Comparison of ENCODE assay signal across 25 mouse cellular contexts in the genomic region with DNA sequence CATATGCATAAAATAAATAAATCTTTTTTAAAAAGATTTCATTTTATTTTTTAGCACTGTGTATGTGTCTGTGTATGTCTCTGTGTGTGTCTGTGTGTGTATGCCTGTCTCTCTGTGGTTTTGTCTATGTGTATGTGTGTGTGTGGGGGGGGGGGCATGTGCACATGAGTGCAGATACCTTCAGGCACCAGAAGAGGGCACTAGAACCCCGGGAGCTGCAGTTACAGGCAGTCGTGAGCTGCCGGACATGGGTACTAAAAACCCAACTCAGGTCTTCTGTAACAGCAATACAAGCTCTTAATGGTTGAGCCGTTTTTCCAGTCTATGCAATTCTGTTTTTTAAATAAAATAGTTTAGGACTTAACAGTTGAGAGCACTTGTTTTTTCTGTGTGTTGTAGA. TPM values are rescaled to one million over a fixed set of nuclear protein-coding genes. Genes with fewer than 3 reads are reported as not detected.
A peak's percentile ranks its signal among the peaks of the same experiment; 100 is the strongest.
DNase-seq lines count a peak whose midpoint lies in the region; ATAC-seq and TF ChIP-seq lines count a peak whose summit lies in the region.
"Had no signal": no experiment of that assay in that cellular context is flagged by ENCODE, and none has a peak within 500 bp of the region (broad histone marks: within the 10 kb centered on the region; RNA-seq: fewer than 3 reads in every experiment).

No protein-coding gene starts in this region.

- TF ChIP-seq POLR2A in liver, adult 2 months (IDR thresholded peaks at IDR 0.05; ENCODE audit: extremely low read depth, insufficient read depth, low read length) = no peak
- TF ChIP-seq POLR2A in MEL (IDR thresholded peaks at IDR 0.05; ENCODE audit: control insufficient read depth in 1 of 2, insufficient read depth in 1 of 2, low read depth in 1 of 2, low read length in 2 of 2, poor library complexity in 1 of 2) = no peak

- WGBS in liver, adult 2 months = 85% methylated on average over 4 of the region's 4 CpGs
- 76% methylated on average over 4 of the region's 4 CpGs for WGBS in liver, postnatal 0 days (ENCODE audit: insufficient replicate concordance)
- WGBS in stomach, postnatal 0 days = 80% methylated on average over 4 of the region's 4 CpGs

- TF ChIP-seq CTCF in liver, adult 2 months (IDR thresholded peaks at IDR 0.05; ENCODE audit: low read depth, low read length) = 0 out of 2 replicates have a peak, but pooled peaks have one; percentile 3
- TF ChIP-seq CTCF in liver, postnatal 0 days (IDR thresholded peaks at IDR 0.05; ENCODE audit: low read depth) = no peak
- TF ChIP-seq CTCF in E14TG2a.4 (conservative IDR thresholded peaks at IDR 0.05; ENCODE audit: low read length) (peak; percentile 54), MEL (IDR thresholded peaks at IDR 0.05 in 2 of 3, conservative IDR thresholded peaks at IDR 0.05 in 1 of 3; ENCODE audit: control insufficient read depth in 1 of 3, insufficient read depth in 1 of 3, low read depth in 2 of 3, low read length in 3 of 3, poor library complexity in 1 of 3, severe bottlenecking in 1 of 3) (peak in 2 of 3 experiments; percentile 42 to 54; a peak in 4 of 6 replicates)
- 0 out of 2 replicates have a peak, but pooled peaks have one; percentile 9 for TF ChIP-seq CTCF in stomach, postnatal 0 days (IDR thresholded peaks at IDR 0.05; ENCODE audit: low read depth)

- peaks cover 2% of the 10 kb centered on the region; the same call in 1 of the 2 replicates for H3K79me2 ChIP-seq in liver, adult 2 months (ENCODE audit: control insufficient read depth, insufficient read depth, low read length)
- H3K79me2 ChIP-seq in MEL (ENCODE audit: control insufficient read depth, insufficient read depth, low read length, poor library complexity) = no peaks in the 10 kb centered on the region

- H3K4me1 ChIP-seq in liver, adult 2 months (ENCODE audit: control insufficient read depth, insufficient read depth, low read length) = 0 out of 2 replicates have a peak, but pooled peaks cover 4% of the 10 kb centered on the region
- peaks cover 3% of the 10 kb centered on the region; the same call in 1 of the 2 replicates for H3K4me1 ChIP-seq in liver, postnatal 0 days (ENCODE audit: insufficient read depth)
- H3K4me1 ChIP-seq in E14TG2a.4 (replicated peaks; ENCODE audit: low read depth, low read length) (peaks cover 24% of the 10 kb centered on the region), MEL (ENCODE audit: control insufficient read depth in 1 of 2, insufficient read depth in 2 of 2, low read length in 2 of 2) (no peaks in the 10 kb centered on the region; a peak in 1 of 4 replicates)
- H3K4me1 ChIP-seq in stomach, postnatal 0 days (replicated peaks; ENCODE audit: control insufficient read depth, insufficient read depth) = peaks cover 3% of the 10 kb centered on the region; the same call in 1 of the 2 replicates

- TF ChIP-seq RAD21 in MEL (IDR thresholded peaks at IDR 0.05; ENCODE audit: low read depth, low read length) = peak; percentile 7

- H3K36me3 ChIP-seq in liver, adult 2 months (ENCODE audit: control insufficient read depth, insufficient read depth, low read length) = no peaks in the 10 kb centered on the region
- no peaks in the 10 kb centered on the region for H3K36me3 ChIP-seq in liver, postnatal 0 days (replicated peaks; ENCODE audit: insufficient read depth, low read length)
- H3K36me3 ChIP-seq in E14TG2a.4 (ENCODE audit: insufficient read depth, low read length) = no peaks in the 10 kb centered on the region
- H3K36me3 ChIP-seq in MEL (ENCODE audit: control insufficient read depth in 1 of 2, insufficient read depth in 2 of 2, low read length in 2 of 2) = no peaks in the 10 kb centered on the region
- H3K36me3 ChIP-seq in stomach, postnatal 0 days (ENCODE audit: control insufficient read depth, insufficient read depth, low read length) = no peaks in the 10 kb centered on the region
- H3K36me3 ChIP-seq: embryonic facial prominence, embryonic 10.5 days; heart, embryonic 12.5 days; hindbrain, embryonic 12.5 days had no signal

- H3K27me3 ChIP-seq in liver, adult 2 months (ENCODE audit: control insufficient read depth, insufficient read depth, low read length) = no peaks in the 10 kb centered on the region
- H3K27me3 ChIP-seq in liver, postnatal 0 days (ENCODE audit: insufficient read depth, low read length) = peaks cover 4% of the 10 kb centered on the region; the same call in 1 of the 2 replicates
- peaks cover 54% of the 10 kb centered on the region for H3K27me3 ChIP-seq in E14TG2a.4 (ENCODE audit: insufficient read depth, low read length)
- H3K27me3 ChIP-seq in MEL (ENCODE audit: control insufficient read depth in 1 of 2, insufficient read depth in 2 of 2, low read length in 2 of 2) = peaks cover 0 to 5% of the 10 kb centered on the region in 2 experiments; a peak in 1 of 4 replicates
- H3K27me3 ChIP-seq in stomach, postnatal 0 days (ENCODE audit: control insufficient read depth, insufficient read depth, low read length) = no peaks in the 10 kb centered on the region

- intact Hi-C loops in heart, postnatal 14 days (cut with DNase I) = no loop called here

- no peak overlapping the region for H3K4me2 ChIP-seq in liver, postnatal 0 days (ENCODE audit: low read depth, low read length)
- H3K4me2 ChIP-seq in stomach, postnatal 0 days (replicated peaks; ENCODE audit: low read depth) = no peak overlapping the region
- H3K4me2 ChIP-seq: heart, embryonic 12.5 days; hindbrain, embryonic 12.5 days had no signal

- TF ChIP-seq EP300 in liver, postnatal 0 days (IDR thresholded peaks at IDR 0.05; ENCODE audit: low read depth) = no peak
- no peak for TF ChIP-seq EP300 in MEL (IDR thresholded peaks at IDR 0.05; ENCODE audit: low read depth in 1 of 2, low read length in 2 of 2)
- no peak for TF ChIP-seq EP300 in stomach, postnatal 0 days (optimal IDR thresholded peaks at IDR 0.05)

- DNase-seq in liver, adult 2 months (ENCODE audit: extremely low read depth, low read depth, low spot score) = no peak
- no peak for DNase-seq in liver, postnatal 0 days
- peak; percentile 27 for DNase-seq in MEL (ENCODE audit: low read depth, low spot score)
- no peak for DNase-seq in stomach, postnatal 0 days (ENCODE audit: low spot score)
- no peak for DNase-seq in heart, postnatal 14 days
- no peak for DNase-seq in urinary bladder, postnatal 36 days (ENCODE audit: low spot score in 2 of 2)
- DNase-seq: adrenal gland, postnatal 10 days; cerebellum, adult 18-20 months; cerebellum, adult 9-11 months; cerebellum, postnatal 36 days; gastrocnemius, adult 2 months; gastrocnemius, postnatal 25 days; heart, postnatal 36 days had no signal

- no peak for ATAC-seq in liver, postnatal 0 days
- no peak for ATAC-seq in stomach, postnatal 0 days (ENCODE audit: low FRiP score, low TSS enrichment)
- ATAC-seq: forebrain, embryonic 14.5 days; hindbrain, embryonic 16.5 days had no signal

- H3K9me3 ChIP-seq in liver, postnatal 0 days (ENCODE audit: low read length) = no peaks in the 10 kb centered on the region
- H3K9me3 ChIP-seq in E14TG2a.4 (ENCODE audit: low read length) (no peaks in the 10 kb centered on the region), MEL (replicated peaks; ENCODE audit: insufficient read depth, low read length) (no peaks in the 10 kb centered on the region)
- no peaks in the 10 kb centered on the region for H3K9me3 ChIP-seq in stomach, postnatal 0 days (ENCODE audit: control insufficient read depth, low read length)
- H3K9me3 ChIP-seq: hindbrain, embryonic 12.5 days had no signal

- H3K27ac ChIP-seq in liver, adult 2 months (replicated peaks; ENCODE audit: insufficient read depth, low read depth, low read length) = no peak overlapping the region
- H3K27ac ChIP-seq in liver, postnatal 0 days (ENCODE audit: low read depth) = no peak overlapping the region
- no peak overlapping the region for H3K27ac ChIP-seq in MEL (ENCODE audit: control insufficient read depth, low read depth, low read length)
- H3K27ac ChIP-seq in stomach, postnatal 0 days (replicated peaks) = no peak overlapping the region
- H3K27ac ChIP-seq: embryonic facial prominence, embryonic 10.5 days; gastrocnemius, adult 2 months; hindbrain, embryonic 12.5 days had no signal

- H3K9ac ChIP-seq in liver, adult 2 months (ENCODE audit: low read depth, low read length) = no peak overlapping the region
- no peak overlapping the region for H3K9ac ChIP-seq in liver, postnatal 0 days (replicated peaks)
- no peak overlapping the region for H3K9ac ChIP-seq in MEL (ENCODE audit: control insufficient read depth, low read depth, low read length, poor library complexity, severe bottlenecking)
- no peak overlapping the region for H3K9ac ChIP-seq in stomach, postnatal 0 days (ENCODE audit: low read length)
- H3K9ac ChIP-seq: heart, embryonic 12.5 days; hindbrain, embryonic 12.5 days had no signal

- H3K4me3 ChIP-seq in liver, adult 2 months (ENCODE audit: insufficient read depth, low read depth, low read length) = no peak overlapping the region
- H3K4me3 ChIP-seq in liver, postnatal 0 days (ENCODE audit: low read depth, low read length) = no peak overlapping the region
- H3K4me3 ChIP-seq in E14TG2a.4 (replicated peaks; ENCODE audit: low read length) (no peak overlapping the region), MEL (ENCODE audit: control insufficient read depth in 1 of 2, insufficient read depth in 1 of 2, low read depth in 2 of 2, low read length in 2 of 2) (no peak overlapping the region)
- H3K4me3 ChIP-seq in stomach, postnatal 0 days (ENCODE audit: low read depth, low read length) = no peak overlapping the region
- H3K4me3 ChIP-seq: embryonic facial prominence, embryonic 10.5 days; gastrocnemius, adult 2 months; heart, embryonic 12.5 days; hindbrain, embryonic 12.5 days had no signal

RNA-seq across cellular contexts. Expression of a gene that starts 3.3 kb away (rescaled TPM):
- total RNA-seq in liver, adult 2 months (2014; rRNA removed) = 56.1 and 78.8 TPM in 2 replicates
- polyA plus RNA-seq in liver, adult 2 months (2012; rRNA removed) = 55.3 and 66.0 TPM in 2 replicates
- polyA plus RNA-seq in liver, postnatal 0 days (2015; fragmentation: Nextera tagmentation; extraction: Ambion mirVana) = 4.6 and 4.9 TPM in 2 replicates
- total RNA-seq in MEL (2012; rRNA removed) = 3.0 and 3.3 TPM in 2 replicates
- 1 to 10 TPM in 1 of 2 experiments, not detected in 1; 6.6 TPM for polyA plus RNA-seq in MEL (2012; ENCODE audit: insufficient read depth in 1 of 2, insufficient read length in 2 of 2, low read depth in 1 of 2, low replicate concordance in 2 of 2, missing spikeins in 1 of 2)
- 1.3 and 1.5 TPM in 2 replicates for polyA plus RNA-seq in stomach, postnatal 0 days (2015; fragmentation: Nextera tagmentation; extraction: Ambion mirVana)
- total RNA-seq in heart, postnatal 14 days (2021) = 1 to 10 TPM; 1.2 to 1.3 TPM

RNA-seq across cellular contexts. Expression of a gene that starts 6.2 kb away (rescaled TPM):
- total RNA-seq in liver, adult 2 months (2014; rRNA removed) = not detected in 2 replicates
- polyA plus RNA-seq in liver, adult 2 months (2012; rRNA removed) = not detected in 2 replicates
- polyA plus RNA-seq in liver, postnatal 0 days (2015; fragmentation: Nextera tagmentation; extraction: Ambion mirVana) = not detected in 2 replicates
- total RNA-seq in MEL (2012; rRNA removed) = not detected in 2 replicates
- polyA plus RNA-seq in MEL (2012; ENCODE audit: insufficient read depth in 1 of 2, insufficient read length in 2 of 2, low read depth in 1 of 2, low replicate concordance in 2 of 2, missing spikeins in 1 of 2) = not detected
- polyA plus RNA-seq in stomach, postnatal 0 days (2015; fragmentation: Nextera tagmentation; extraction: Ambion mirVana) = 4.2 and 4.7 TPM in 2 replicates
- total RNA-seq in heart, postnatal 14 days (2021) = not detected
- total RNA-seq: adrenal gland, postnatal 10 days; adrenal gland, postnatal 4 days; gastrocnemius, adult 2 months; gastrocnemius, postnatal 25 days; granulocyte monocyte progenitor cell, adult 5-6 weeks; heart, adult 8-10 months; heart, postnatal 36 days had no signal
- polyA plus RNA-seq: embryonic facial prominence, embryonic 10.5 days; embryonic facial prominence, embryonic 14.5 days; forebrain, embryonic 14.5 days; heart, embryonic 12.5 days; heart, embryonic 16.5 days; hindbrain, embryonic 12.5 days; intestine, embryonic 14.5 days had no signal

RNA-seq across cellular contexts. Expression of a gene that starts 21.1 kb away (rescaled TPM):
- total RNA-seq in liver, adult 2 months (2014; rRNA removed) = 0.20 and 0.28 TPM in 2 replicates
- 0.26 and 0.50 TPM in 2 replicates for polyA plus RNA-seq in liver, adult 2 months (2012; rRNA removed)
- polyA plus RNA-seq in liver, postnatal 0 days (2015; fragmentation: Nextera tagmentation; extraction: Ambion mirVana) = 0.29 and 0.46 TPM in 2 replicates
- total RNA-seq in MEL (2012; rRNA removed) = not detected in 2 replicates
- polyA plus RNA-seq in MEL (2012; ENCODE audit: insufficient read depth in 1 of 2, insufficient read length in 2 of 2, low read depth in 1 of 2, low replicate concordance in 2 of 2, missing spikeins in 1 of 2) = not detected
- 0.34 and 0.36 TPM in 2 replicates for polyA plus RNA-seq in stomach, postnatal 0 days (2015; fragmentation: Nextera tagmentation; extraction: Ambion mirVana)
- total RNA-seq in heart, postnatal 14 days (2021) = under 1 TPM in 1 of 2 experiments, not detected in 1; 0.14 TPM
- total RNA-seq: granulocyte monocyte progenitor cell, adult 5-6 weeks had no signal
- polyA plus RNA-seq: embryonic facial prominence, embryonic 14.5 days; forebrain, embryonic 14.5 days; hindbrain, embryonic 12.5 days had no signal

RNA-seq across cellular contexts. Expression of a gene that starts 23.9 kb away (rescaled TPM):
- 13.7 and 15.8 TPM in 2 replicates for total RNA-seq in liver, adult 2 months (2014; rRNA removed)
- polyA plus RNA-seq in liver, adult 2 months (2012; rRNA removed) = 28.3 and 28.4 TPM in 2 replicates
- 7.0 and 7.3 TPM in 2 replicates for polyA plus RNA-seq in liver, postnatal 0 days (2015; fragmentation: Nextera tagmentation; extraction: Ambion mirVana)
- 37.2 and 37.7 TPM in 2 replicates for total RNA-seq in MEL (2012; rRNA removed)
- 10 to 100 TPM in 1 of 2 experiments, not detected in 1; 32.7 TPM for polyA plus RNA-seq in MEL (2012; ENCODE audit: insufficient read depth in 1 of 2, insufficient read length in 2 of 2, low read depth in 1 of 2, low replicate concordance in 2 of 2, missing spikeins in 1 of 2)
- polyA plus RNA-seq in stomach, postnatal 0 days (2015; fragmentation: Nextera tagmentation; extraction: Ambion mirVana) = 6.7 and 7.3 TPM in 2 replicates
- total RNA-seq in heart, postnatal 14 days (2021) = 1 to 10 TPM; 7.0 to 7.5 TPM

RNA-seq across cellular contexts. Expression of a gene that starts 33.7 kb away (rescaled TPM):
- total RNA-seq in liver, adult 2 months (2014; rRNA removed) = under 0.01 TPM in 1 of 2 replicates, not detected in the other
- 0.05 and 0.07 TPM in 2 replicates for polyA plus RNA-seq in liver, adult 2 months (2012; rRNA removed)
- 0.04 and 0.09 TPM in 2 replicates for polyA plus RNA-seq in liver, postnatal 0 days (2015; fragmentation: Nextera tagmentation; extraction: Ambion mirVana)
- not detected in 2 replicates for total RNA-seq in MEL (2012; rRNA removed)
- not detected for polyA plus RNA-seq in MEL (2012; ENCODE audit: insufficient read depth in 1 of 2, insufficient read length in 2 of 2, low read depth in 1 of 2, low replicate concordance in 2 of 2, missing spikeins in 1 of 2)
- not detected in 2 replicates for polyA plus RNA-seq in stomach, postnatal 0 days (2015; fragmentation: Nextera tagmentation; extraction: Ambion mirVana)
- total RNA-seq in heart, postnatal 14 days (2021) = under 1 TPM; 0.10 to 0.15 TPM
- total RNA-seq: granulocyte monocyte progenitor cell, adult 5-6 weeks had no signal
- polyA plus RNA-seq: embryonic facial prominence, embryonic 14.5 days; intestine, embryonic 14.5 days had no signal
